Mouse (Mus musculus) forebrain, postnatal 0 days (tissue): ENCODE measurements around the gene Zbtb42. TPM values are rescaled to one million over a fixed set of nuclear protein-coding genes. Genes with fewer than 3 reads are reported as not detected.

Experiments
- ATAC-seq: fragments of 200-750 bp; cut with Nextera tagmentation; 2 replicates; pipeline ENCODE4 v1.8.0; 2017; ENCODE audit warnings: mild to moderate bottlenecking, moderate library complexity
- DNase-seq: peaks from one replicate; pipeline ENCODE4 v3.0.0-alpha.2; 2015
- H3K27ac ChIP-seq: fragments of 300-500 bp; sonication (generic); 2 replicates; pipeline ENCODE4 v1.5.1; 2014; ENCODE audit warnings: low read depth, mild to moderate bottlenecking, antibody characterized with exemption, low read length, moderate library complexity, mixed read lengths
- H3K27me3 ChIP-seq: fragments of 300-500 bp; sonication (generic); 2 replicates; pipeline ENCODE4 v1.6.1; 2014; ENCODE audit warnings: mild to moderate bottlenecking, low read length, mixed read lengths; ENCODE audit not compliant: insufficient read depth
- H3K36me3 ChIP-seq: fragments of 300-500 bp; sonication (generic); 2 replicates; pipeline ENCODE4 v1.6.1; 2014; ENCODE audit warnings: mild to moderate bottlenecking, moderate library complexity; ENCODE audit not compliant: insufficient read depth
- H3K4me1 ChIP-seq: fragments of 300-500 bp; sonication (generic); 2 replicates; pipeline ENCODE4 v1.6.1; 2014; ENCODE audit warnings: antibody characterized with exemption; ENCODE audit not compliant: insufficient read depth
- H3K4me2 ChIP-seq: fragments of 300-500 bp; sonication (generic); 2 replicates; pipeline ENCODE4 v1.6.1; 2014; ENCODE audit warnings: low read depth, mild to moderate bottlenecking, moderate library complexity
- H3K4me3 ChIP-seq: fragments of 300-500 bp; sonication (generic); 2 replicates; pipeline ENCODE4 v1.5.1; 2014; ENCODE audit warnings: low read depth, low read length, mixed read lengths
- H3K9ac ChIP-seq: fragments of 300-500 bp; sonication (generic); 2 replicates; pipeline ENCODE4 v1.6.1; 2014; ENCODE audit warnings: mild to moderate bottlenecking
- H3K9me3 ChIP-seq: fragments of 300-500 bp; sonication (generic); 2 replicates; pipeline ENCODE4 v1.6.1; 2016; ENCODE audit warnings: low read length
- CTCF ChIP-seq: sonication (generic); IDR thresholded peaks from 2 replicates; pipeline ENCODE4 v1.5.1; 2016; ENCODE audit warnings: antibody characterized with exemption, control low read depth, low read depth
- WGBS: fragments of 180-500 bp; shearing (Covaris S2); extraction: QIAGEN DNeasy Blood & Tissue Kit; methylation state at CpG from one replicate; pipeline ENCODE4 v1.1.7; 2014; 5-methylcytosine and 5-hydroxymethylcytosine counted together
- polyA plus RNA-seq: library from polyadenylated mRNA; unstranded; fragments of >200 nt; fragmentation: Nextera tagmentation; extraction: Ambion mirVana; gene quantifications from 2 replicates; pipeline ENCODE4 v1.2.1, GENCODE M21; 2015
- total RNA-seq: library from RNA; depleted of rRNA; stranded (reverse); fragments of >200 nt; gene quantifications from 2 replicates; pipeline ENCODE4 v1.2.3, GENCODE M21; 2014

Gene Zbtb42
- total and polyA plus RNA-seq, 2 experiments from 2014 or later, result 1.2 to 3.5 TPM

- WGBS, result 75% methylated on average over 10 of the region's 10 CpGs
- Histone ChIP-seq H3K4me1 (peaks cover 19% of the 10 kb centered on the region), H3K27ac (no peak overlapping the region), H3K27me3 (no peaks in the 10 kb centered on the region), H3K9me3 (no peaks in the 10 kb centered on the region), H3K4me3 (no peak overlapping the region), H3K9ac (no peak overlapping the region), H3K36me3 (peaks cover 42% of the 10 kb centered on the region), H3K4me2 (no peak overlapping the region)
- no peak for TF ChIP-seq CTCF
- ATAC-seq, result no peak
- DNase-seq, result no peak
Measured at GRCm38 (mm10) chr12:112667619-112668297, 10.9 kb upstream of the Zbtb42 start.

DNA sequence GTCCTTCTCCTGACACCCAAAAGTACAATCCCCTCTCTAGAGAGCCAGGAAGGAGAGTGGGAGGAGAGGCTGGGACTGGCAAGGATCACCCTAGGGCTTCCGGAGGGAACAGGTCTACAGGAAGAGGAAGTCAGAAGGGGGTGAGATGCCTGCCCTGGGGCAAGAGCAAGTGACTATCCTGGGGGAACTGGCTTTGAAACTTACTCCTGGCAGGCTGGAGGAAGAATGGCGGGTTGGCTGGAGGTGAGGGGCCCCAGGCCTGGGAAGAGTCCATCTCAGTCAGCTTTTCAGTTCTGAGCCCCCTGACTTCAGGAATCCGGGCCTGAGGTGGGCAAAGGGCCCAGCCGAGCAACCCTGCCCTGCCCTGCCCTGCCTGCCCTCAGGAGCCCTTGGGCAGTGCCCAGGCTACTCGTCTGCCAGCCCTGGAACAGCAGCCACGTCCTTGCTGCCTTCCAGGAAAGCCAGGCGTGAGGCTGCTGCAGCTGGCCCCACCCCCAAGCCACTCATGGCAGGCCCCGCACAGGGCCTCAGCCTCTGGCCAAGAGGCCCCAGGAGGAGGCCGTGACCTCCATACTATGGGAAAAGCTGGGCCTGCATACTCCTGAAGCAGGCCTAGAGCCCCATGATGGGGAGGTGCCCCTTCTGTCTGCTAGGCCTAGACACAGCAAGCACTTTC is 7.8 kb upstream of the Zbtb42 start:
- no peak for ATAC-seq
- H3K4me2 ChIP-seq, result no peak overlapping the region
- no peak for DNase-seq
- H3K27ac ChIP-seq, result no peak overlapping the region
- no peaks in the 10 kb centered on the region for H3K27me3 ChIP-seq
- 41% methylated on average over 9 of the region's 9 CpGs for WGBS
- no peak overlapping the region for H3K9ac ChIP-seq
- H3K4me1 ChIP-seq, result peaks cover 24% of the 10 kb centered on the region
- H3K36me3 ChIP-seq, result peaks cover 34% of the 10 kb centered on the region
- TF ChIP-seq CTCF, result no peak
- no peak overlapping the region for H3K4me3 ChIP-seq
- H3K9me3 ChIP-seq, result no peaks in the 10 kb centered on the region

DNA sequence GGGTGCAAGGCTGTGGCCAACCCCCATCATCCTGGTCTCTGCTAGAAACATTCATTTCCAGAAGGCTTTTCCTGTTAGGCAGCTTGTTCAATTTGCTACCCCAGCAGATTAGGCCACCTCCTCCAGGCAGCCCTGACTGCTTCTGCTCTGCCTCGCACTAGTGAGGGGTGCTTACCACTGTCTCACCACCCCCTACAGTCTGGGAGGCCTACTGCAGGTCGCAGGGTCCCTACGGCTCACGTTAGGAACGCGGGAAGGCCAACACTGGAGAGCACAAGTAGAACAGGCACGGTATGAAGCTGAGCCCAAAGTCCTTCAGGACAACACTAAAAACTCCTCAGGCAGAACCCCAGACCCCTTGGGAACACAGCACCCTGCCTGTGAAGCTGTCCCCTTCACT is 6.7 kb upstream of the Zbtb42 start:
- Histone ChIP-seq H3K4me2 (peak overlapping the region; percentile 88; the same call in 1 of the 2 replicates), H3K27ac (no peak overlapping the region), H3K4me1 (peaks cover 24% of the 10 kb centered on the region), H3K4me3 (no peak overlapping the region), H3K9me3 (no peaks in the 10 kb centered on the region), H3K27me3 (no peaks in the 10 kb centered on the region), H3K9ac (0 out of 2 replicates have a peak overlapping the region, but pooled peaks have one; percentile 96), H3K36me3 (peaks cover 34% of the 10 kb centered on the region)
- peak; percentile 38 for TF ChIP-seq CTCF
- 79% methylated on average over 7 of the region's 7 CpGs for WGBS
- ATAC-seq (no peak), DNase-seq (no peak)

GRCm38 (mm10) chr12:112672744-112673575 is 5.7 kb upstream of the Zbtb42 start:
- peak; percentile 44 for ATAC-seq
- Histone ChIP-seq H3K4me2 (peak overlapping the region; percentile 88), H3K9ac (peak overlapping the region; percentile 96), H3K36me3 (peaks cover 28% of the 10 kb centered on the region), H3K4me1 (peaks cover 24% of the 10 kb centered on the region), H3K4me3 (peak overlapping the region; percentile 91), H3K27me3 (0 out of 2 replicates have a peak, but pooled peaks cover 2% of the 10 kb centered on the region), H3K9me3 (no peaks in the 10 kb centered on the region), H3K27ac (peak overlapping the region; percentile 91)
- WGBS, result 2% methylated on average over 21 of the region's 21 CpGs
- peak; percentile 62 for DNase-seq
- TF ChIP-seq CTCF, result peak; percentile 45

- peak overlapping the region; percentile 96 for H3K9ac ChIP-seq
- H3K9me3 ChIP-seq, result no peaks in the 10 kb centered on the region
- TF ChIP-seq CTCF, result no peak
- DNase-seq, result peak; percentile 63
- peaks cover 24% of the 10 kb centered on the region for H3K4me1 ChIP-seq
- ATAC-seq, result peak; percentile 35
- H3K27ac ChIP-seq, result peak overlapping the region; percentile 91
- H3K4me3 ChIP-seq, result peak overlapping the region; percentile 91
- peak overlapping the region; percentile 88 for H3K4me2 ChIP-seq
- H3K27me3 ChIP-seq, result peaks cover 8% of the 10 kb centered on the region; the same call in 1 of the 2 replicates
- WGBS, result 2% methylated on average over 51 of the region's 68 CpGs
- H3K36me3 ChIP-seq, result peaks cover 21% of the 10 kb centered on the region
Measured at GRCm38 (mm10) chr12:112673576-112674091, 5.0 kb upstream of the Zbtb42 start.

DNA sequence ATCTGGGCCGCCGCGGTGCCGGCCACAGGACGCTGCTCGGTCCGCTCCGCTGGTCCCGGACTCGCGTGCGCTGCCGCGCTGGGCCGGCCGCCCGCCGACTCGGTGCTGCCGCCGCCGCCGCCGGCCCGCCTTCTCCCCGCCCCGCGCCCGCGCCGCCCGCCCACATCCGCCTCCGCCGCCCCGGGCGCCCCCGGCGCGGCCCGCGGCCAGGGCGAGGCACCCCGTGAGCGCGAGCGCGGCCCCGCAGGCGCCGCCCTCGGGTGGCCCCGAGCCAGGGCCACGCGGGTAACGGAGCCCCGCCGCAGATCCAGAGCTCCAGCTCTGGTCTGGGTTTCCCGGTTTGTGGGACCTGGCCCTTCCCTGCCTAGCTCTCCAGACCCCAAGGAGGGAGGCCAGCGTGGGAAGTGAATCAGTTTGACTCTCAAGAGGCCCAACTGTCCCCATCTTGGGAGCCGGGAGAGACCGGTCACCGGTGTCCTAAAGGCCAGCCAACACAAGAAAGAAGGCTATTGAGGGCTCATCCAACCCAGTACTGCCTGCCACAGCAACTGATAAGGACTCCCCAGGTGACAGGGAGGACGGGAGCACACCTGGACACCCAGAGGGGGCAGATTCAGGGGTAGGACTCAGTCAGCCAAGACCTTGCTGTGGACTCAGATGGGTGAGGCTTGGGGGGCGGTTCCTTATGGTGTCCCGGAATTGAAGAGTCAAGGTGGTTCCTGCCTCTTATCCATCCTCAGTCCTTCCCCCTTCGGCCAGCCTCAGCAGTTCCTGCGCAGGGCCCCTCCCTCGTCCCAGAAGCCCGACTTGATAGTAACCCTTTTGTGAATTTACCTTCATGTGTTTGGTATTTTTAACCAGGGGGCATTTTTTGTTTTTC is 4.3 kb upstream of the Zbtb42 start, which contains the start of gene Akt1:
Gene Akt1, minus strand, starts transcription at position 753 of the 880 bp plus-strand sequence.
- Histone ChIP-seq H3K27ac (peak within 1 kb of the TSS; percentile 91), H3K4me3 (peak within 1 kb of the TSS; percentile 91), H3K27me3 (peaks cover 15% of the 10 kb centered on the region; the same call in 1 of the 2 replicates), H3K9ac (peak within 1 kb of the TSS; percentile 96), H3K4me1 (peaks cover 24% of the 10 kb centered on the region), H3K36me3 (peaks cover 14% of the 10 kb centered on the region; the same call in 1 of the 2 replicates), H3K9me3 (no peaks in the 10 kb centered on the region), H3K4me2 (peak within 1 kb of the TSS; percentile 88)
- no peak for TF ChIP-seq CTCF
- peak; percentile 68 for DNase-seq
- 3% methylated on average over 32 of the region's 70 CpGs for WGBS
- peak; percentile 23; the same call in 1 of the 2 replicates for ATAC-seq
